Mouse (Mus musculus) urinary bladder, adult 2 months (tissue): ENCODE data around the gene Klhl11. TPM values are rescaled to one million over a fixed set of nuclear protein-coding genes. Genes with fewer than 3 reads are reported as not detected.

Experiments
- DNase-seq: peaks from one replicate; pipeline ENCODE4 v3.0.0; 2022; ENCODE audit warnings: low spot score
- polyA plus RNA-seq: library from polyadenylated mRNA; depleted of rRNA; stranded (reverse); fragments of >200 nt; gene quantifications from 2 replicates; pipeline ENCODE4 v1.2.3, GENCODE M21; 2012

Klhl11 gene
- polyA plus RNA-seq, 1 experiment: 13.2 TPM

- DNase-seq: no peak
These were observed 967 bp downstream of the Klhl11 start for GRCm38 (mm10) chr11:100471352-100472196.

- DNase-seq: no peak
These were observed 6.7 kb downstream of the Klhl11 start for GRCm38 (mm10) chr11:100465833-100466232.

GRCm38 (mm10) chr11:100465229-100465792 is 7.2 kb downstream of the Klhl11 start:
- DNase-seq: no peak

- no peak for DNase-seq
These were observed 9.8 kb downstream of the Klhl11 start for GRCm38 (mm10) chr11:100462699-100463098.

- no peak for DNase-seq
These were observed 14.8 kb downstream of the Klhl11 start for GRCm38 (mm10) chr11:100457711-100458110.

GRCm38 (mm10) chr11:100457247-100457646 is 15.3 kb downstream of the Klhl11 start:
- DNase-seq: no peak

- DNase-seq: no peak
These were observed 29.9 kb downstream of the Klhl11 start for GRCm38 (mm10) chr11:100442625-100443024.

GRCm38 (mm10) chr11:100441797-100442196 is 30.7 kb downstream of the Klhl11 start, which contains the start of the genes Nt5c3b and Klhl10:
Nt5c3b (minus strand) TSS chr11:100441808.
Klhl10 (plus strand) TSS chr11:100441917.
- DNase-seq: no peak

GRCm38 (mm10) chr11:100440691-100441522 is 31.6 kb downstream of the Klhl11 start:
- DNase-seq: peak; percentile 72

GRCm38 (mm10) chr11:100437901-100438300 is 34.6 kb downstream of the Klhl11 start:
- DNase-seq: no peak

GRCm38 (mm10) chr11:100435678-100436246 is 36.8 kb downstream of the Klhl11 start:
- DNase-seq: no peak

GRCm38 (mm10) chr11:100432002-100432401 is 40.5 kb downstream of the Klhl11 start:
- DNase-seq: no peak

GRCm38 (mm10) chr11:100430052-100430451 is 42.5 kb downstream of the Klhl11 start:
- no peak for DNase-seq

GRCm38 (mm10) chr11:100428612-100429199 is 43.8 kb downstream of the Klhl11 start:
- DNase-seq: no peak

- DNase-seq: no peak
These were observed 45.7 kb downstream of the Klhl11 start for GRCm38 (mm10) chr11:100426820-100427219.

GRCm38 (mm10) chr11:100425851-100426250 is 46.7 kb downstream of the Klhl11 start:
- DNase-seq: peak; percentile 55

GRCm38 (mm10) chr11:100423836-100424235 is 48.7 kb downstream of the Klhl11 start:
- DNase-seq: no peak

- DNase-seq: no peak
These were observed 51.0 kb downstream of the Klhl11 start for GRCm38 (mm10) chr11:100421537-100421936.

GRCm38 (mm10) chr11:100414914-100415822 is 57.4 kb downstream of the Klhl11 start, which contains the start of gene Fkbp10:
Fkbp10 (plus strand) TSS chr11:100415697.
- no peak for DNase-seq
